Mouse (Mus musculus): ENCODE data around the gene Mrpl42.

The Mrpl42 gene

GRCm38 (mm10) chr10:95458050-95458806 is 43.5 kb downstream of the Mrpl42 start:
- no peak for DNase-seq (ENCODE audit: low spot score in 2 of 2)

DNA sequence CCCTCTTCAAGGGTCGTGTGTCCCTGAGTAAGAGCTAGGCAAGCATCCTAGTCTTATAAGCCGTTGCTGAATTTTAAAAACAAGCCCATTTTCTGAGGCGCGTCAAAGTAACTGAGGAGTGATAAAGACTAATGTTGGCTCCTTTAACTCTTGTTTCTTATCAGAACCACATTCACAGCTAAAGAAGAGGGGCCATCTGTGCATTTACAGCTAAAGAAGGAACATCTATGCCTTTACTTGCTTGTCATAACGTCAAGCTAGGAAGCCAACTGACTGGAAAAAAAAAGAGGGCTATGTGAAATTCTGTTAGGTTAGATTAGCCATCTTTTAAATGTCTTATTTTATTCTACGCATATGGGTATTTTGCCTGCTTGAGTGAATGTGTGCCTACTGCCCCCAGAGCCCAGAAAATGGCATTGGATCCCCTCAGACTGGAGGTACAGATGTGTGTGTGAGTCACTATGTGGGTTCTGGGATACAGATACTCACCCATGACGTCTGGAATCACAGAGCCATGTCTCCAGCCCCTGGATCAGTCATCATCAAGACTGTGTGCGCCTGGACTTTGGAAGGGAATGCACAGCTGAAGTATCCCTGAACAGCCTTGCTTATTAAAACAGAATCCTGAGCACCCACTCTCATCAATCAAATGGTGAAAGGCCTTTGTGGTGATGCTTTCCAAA is 44.2 kb downstream of the Mrpl42 start:
- no peak for DNase-seq (ENCODE audit: low spot score in 2 of 2)

GRCm38 (mm10) chr10:95456103-95456502 is 45.6 kb downstream of the Mrpl42 start:
- DNase-seq (ENCODE audit: low spot score in 2 of 2) = no peak

DNA sequence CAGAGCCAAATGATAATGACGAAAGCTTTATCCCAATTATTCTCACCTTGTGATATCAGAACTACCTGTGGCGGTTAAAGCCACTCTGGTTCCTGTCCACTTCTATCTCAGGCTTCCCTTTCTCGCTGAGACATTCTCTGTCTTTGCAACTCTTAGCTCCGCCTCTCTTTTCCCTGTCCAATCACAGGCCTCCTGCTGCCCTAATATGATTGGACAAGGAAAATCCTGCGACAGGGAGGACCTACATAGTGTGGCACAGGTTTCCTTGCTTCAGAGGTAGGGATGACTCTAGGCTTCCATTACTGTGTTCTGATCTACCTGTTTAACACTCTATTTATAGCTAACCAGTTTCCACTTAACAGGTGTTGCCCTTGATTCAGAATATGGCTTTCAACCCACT is 48.5 kb downstream of the Mrpl42 start:
- DNase-seq (ENCODE audit: low spot score in 2 of 2) = no peak

DNA sequence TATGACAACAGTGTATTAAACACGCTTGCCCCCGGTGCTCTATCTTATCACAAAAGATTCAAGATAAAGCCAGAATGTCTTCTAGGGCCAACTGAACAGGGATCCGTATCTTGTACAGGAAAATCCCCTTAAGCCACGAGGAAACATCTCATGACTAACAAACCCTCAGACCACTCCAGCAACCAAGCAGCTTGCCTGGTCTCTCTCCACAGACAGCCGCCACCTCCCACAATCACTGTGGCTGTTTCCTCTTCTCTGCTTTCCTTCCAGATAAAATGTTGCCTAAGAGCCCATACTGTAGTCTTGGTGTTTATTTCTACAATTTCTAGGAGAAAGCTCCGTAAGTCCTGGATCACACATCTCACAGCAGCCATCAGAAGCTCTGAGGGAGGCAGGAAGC is 52.7 kb downstream of the Mrpl42 start:
- DNase-seq (ENCODE audit: low spot score in 2 of 2) = no peak

DNA sequence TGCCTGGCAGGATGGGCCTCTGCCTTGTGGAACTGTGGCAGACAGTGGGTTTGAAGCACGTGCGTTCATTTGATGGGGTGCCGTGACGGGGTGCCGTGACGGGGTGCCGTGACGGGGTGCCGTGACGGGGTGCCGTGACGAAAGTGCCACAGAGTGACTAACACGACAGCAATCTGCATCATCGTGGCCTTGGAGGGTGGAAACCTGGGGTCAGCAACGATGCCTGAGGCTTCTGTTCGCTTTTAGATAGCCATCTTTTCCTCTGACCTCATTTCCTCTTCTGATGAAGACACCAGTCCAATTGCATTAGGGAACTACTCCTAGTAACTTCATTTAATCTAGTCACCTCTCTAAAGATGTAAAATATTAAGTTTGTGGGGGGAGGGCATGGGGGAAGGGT is 53.8 kb downstream of the Mrpl42 start:
- DNase-seq (ENCODE audit: low spot score in 2 of 2) = no peak

DNA sequence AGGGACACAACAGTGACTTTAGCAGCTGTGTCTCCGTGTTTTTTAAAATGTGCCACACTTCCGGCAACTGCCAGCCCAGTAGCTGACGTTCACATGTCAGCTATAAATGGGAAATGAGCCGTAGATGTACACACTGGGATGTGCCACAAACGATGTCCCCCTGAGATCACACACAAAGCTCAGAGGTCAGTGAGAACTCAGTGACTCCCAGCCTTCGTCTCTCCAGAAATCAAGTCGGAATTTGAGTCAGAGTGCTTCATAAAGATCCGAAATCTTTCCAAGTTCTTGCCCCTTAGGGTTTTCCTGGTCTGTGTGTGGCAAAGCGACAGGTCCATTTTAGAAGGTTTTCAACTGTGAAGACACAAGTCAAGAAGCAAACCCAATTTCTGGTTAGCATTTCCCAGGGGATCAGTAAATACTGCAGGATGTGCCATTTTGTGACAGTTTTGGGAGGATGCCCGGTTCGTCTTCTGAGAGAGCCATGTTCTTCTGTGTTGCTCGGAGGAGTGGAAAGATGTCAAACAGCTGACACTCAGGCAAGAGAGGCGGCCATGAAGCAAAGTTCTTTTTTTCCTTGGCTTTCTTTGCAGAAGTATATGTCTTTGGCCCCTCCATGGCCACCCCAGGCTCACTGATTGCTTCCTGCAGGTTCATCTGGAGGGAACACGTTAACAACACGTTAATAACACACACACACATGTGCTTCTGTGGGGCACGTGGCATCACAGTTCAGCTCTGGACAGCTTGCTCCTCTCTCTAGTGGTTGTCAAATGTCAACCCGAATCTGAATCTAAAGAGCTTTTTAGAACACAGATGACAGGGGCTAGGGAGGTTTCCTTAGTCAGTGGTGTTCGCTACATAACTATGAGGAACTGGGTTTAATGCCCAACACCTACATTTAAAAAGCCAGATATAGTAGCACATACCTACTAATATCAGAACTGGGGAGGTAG is 56.4 kb downstream of the Mrpl42 start:
- DNase-seq (ENCODE audit: low spot score in 2 of 2) = no peak

GRCm38 (mm10) chr10:95442334-95442733 is 59.4 kb downstream of the Mrpl42 start:
- no peak for DNase-seq (ENCODE audit: low spot score in 2 of 2)

GRCm38 (mm10) chr10:95440566-95440965 is 61.2 kb downstream of the Mrpl42 start:
- DNase-seq (ENCODE audit: low spot score in 2 of 2) = no peak

DNA sequence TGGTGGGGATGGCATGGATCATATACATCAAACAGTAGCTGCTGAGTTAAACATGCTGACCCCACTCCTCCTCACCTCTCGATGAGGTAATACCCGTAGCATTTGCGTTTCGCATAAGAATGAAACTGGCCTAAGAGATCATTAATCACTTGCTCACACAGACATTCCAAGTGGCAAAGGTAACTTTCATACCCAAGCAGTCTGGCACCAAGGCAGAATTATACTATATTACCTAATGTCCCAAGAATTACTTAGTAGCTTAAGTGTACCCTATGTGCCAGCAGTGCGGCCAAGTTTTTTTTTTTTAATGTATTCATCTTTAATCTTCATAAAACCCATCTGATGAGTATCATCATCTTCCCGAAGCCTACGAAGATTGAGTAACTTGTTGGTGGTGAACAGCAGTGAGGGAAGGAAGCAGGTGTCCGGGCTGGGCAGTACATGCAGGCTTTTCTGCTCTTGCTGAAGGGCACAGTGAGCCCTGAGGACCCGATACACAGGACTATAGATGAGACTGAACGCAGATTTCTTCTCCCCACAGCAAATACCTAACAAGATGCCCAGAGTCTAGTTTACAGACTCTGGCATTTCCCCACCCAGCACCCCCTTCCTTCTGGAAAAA is 61.9 kb downstream of the Mrpl42 start:
- DNase-seq (ENCODE audit: low spot score in 2 of 2) = no peak

- no peak for DNase-seq (ENCODE audit: low spot score in 2 of 2)
Measured at GRCm38 (mm10) chr10:95438941-95439340, 62.8 kb downstream of the Mrpl42 start.
